Mouse (Mus musculus) hindbrain, embryonic 10.5 days (tissue): ENCODE data around the gene Cldn1. TPM values are rescaled to one million over a fixed set of nuclear protein-coding genes. Genes with fewer than 3 reads are reported as not detected.

Experiments
- DNase-seq: peaks from one replicate; pipeline ENCODE4 v3.0.0-alpha.2; 2017; ENCODE audit warnings: low spot score
- H3K27ac ChIP-seq: fragments of 300-500 bp; sonication (generic); 2 replicates; pipeline ENCODE4 v1.5.1; 2016; ENCODE audit warnings: mild to moderate bottlenecking, moderate library complexity
- H3K27me3 ChIP-seq: fragments of 300-500 bp; sonication (generic); 2 replicates; pipeline ENCODE4 v1.6.1; 2016; ENCODE audit warnings: mild to moderate bottlenecking; ENCODE audit not compliant: poor library complexity, insufficient read depth, severe bottlenecking
- H3K36me3 ChIP-seq: fragments of 300-500 bp; sonication (generic); 2 replicates; pipeline ENCODE4 v1.6.1; 2016; ENCODE audit warnings: mild to moderate bottlenecking, moderate library complexity
- H3K4me1 ChIP-seq: fragments of 300-500 bp; sonication (generic); replicated peaks from 2 replicates; pipeline ENCODE4 v1.6.1; 2016; ENCODE audit warnings: mild to moderate bottlenecking
- H3K4me3 ChIP-seq: fragments of 300-500 bp; sonication (generic); 2 replicates; pipeline ENCODE4 v1.5.1; 2016; ENCODE audit warnings: mild to moderate bottlenecking, moderate library complexity
- H3K9me3 ChIP-seq: fragments of 300-500 bp; sonication (generic); 2 replicates; pipeline ENCODE4 v1.6.1; 2016; ENCODE audit warnings: mild to moderate bottlenecking, moderate library complexity
- WGBS: fragments of 180-500 bp; shearing (Covaris S2); methylation state at CpG from one replicate; pipeline ENCODE4 v1.1.7; 2016; 5-methylcytosine and 5-hydroxymethylcytosine counted together
- polyA plus RNA-seq: library from polyadenylated mRNA; unstranded; fragments of >200 nt; fragmentation: Nextera tagmentation; extraction: Ambion mirVana; gene quantifications from 2 replicates; pipeline ENCODE4 v1.2.1, GENCODE M21; 2016

Gene Cldn1
- polyA plus RNA-seq, 1 experiment from 2014 or later: 8.9 TPM

DNA sequence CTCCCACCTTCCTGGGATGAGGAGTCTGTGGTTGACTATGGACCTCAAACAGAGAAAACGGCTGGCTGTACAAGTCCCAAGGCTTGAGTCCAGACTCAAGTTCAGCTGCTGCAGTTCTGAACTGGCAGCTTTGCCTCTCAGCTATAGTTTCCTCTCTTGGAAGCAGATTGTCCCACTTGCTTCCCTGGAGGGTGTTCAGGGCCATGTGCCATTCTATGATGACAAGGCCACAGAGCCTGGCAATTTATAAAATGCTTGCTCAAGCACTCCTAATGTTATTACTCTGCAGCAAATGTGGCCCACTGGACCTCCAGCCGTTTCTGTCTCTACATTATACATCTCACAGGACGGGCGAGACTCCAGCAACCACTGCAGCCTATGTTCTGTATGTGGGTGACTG lies 12.0 kb downstream of the Cldn1 start:
- H3K27me3 ChIP-seq: no peaks in the 10 kb centered on the region
- H3K36me3 ChIP-seq: no peaks in the 10 kb centered on the region
- H3K9me3 ChIP-seq: no peaks in the 10 kb centered on the region
- H3K27ac ChIP-seq: no peak overlapping the region
- no peak overlapping the region for H3K4me3 ChIP-seq
- no peak for DNase-seq
- H3K4me1 ChIP-seq: peaks cover 6% of the 10 kb centered on the region
- WGBS: 72% methylated on average over 4 of the region's 4 CpGs

DNA sequence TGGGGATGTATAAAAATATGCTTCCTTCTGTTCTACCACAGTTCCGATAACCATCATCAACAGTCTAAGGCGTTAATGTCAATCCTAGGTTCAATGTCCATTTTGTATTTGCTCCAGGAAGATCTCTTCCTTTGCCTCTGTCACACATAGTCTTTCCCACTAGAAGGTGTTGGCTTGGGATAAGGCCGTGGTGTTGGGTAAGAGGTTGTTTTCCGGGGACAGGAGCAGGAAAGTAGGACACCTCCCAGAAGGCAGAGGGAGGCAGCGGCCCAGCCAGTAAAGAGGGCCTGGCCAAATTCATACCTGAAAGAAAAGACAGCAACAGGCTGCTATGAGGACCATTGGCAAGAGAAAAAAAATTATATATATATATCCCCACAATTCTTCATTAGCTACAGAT lies 12.7 kb downstream of the Cldn1 start:
- WGBS: 92% methylated on average over 5 of the region's 5 CpGs
- H3K4me3 ChIP-seq: no peak overlapping the region
- H3K9me3 ChIP-seq: no peaks in the 10 kb centered on the region
- DNase-seq: no peak
- no peak overlapping the region for H3K27ac ChIP-seq
- no peaks in the 10 kb centered on the region for H3K36me3 ChIP-seq
- H3K27me3 ChIP-seq: no peaks in the 10 kb centered on the region
- peaks cover 6% of the 10 kb centered on the region for H3K4me1 ChIP-seq

DNA sequence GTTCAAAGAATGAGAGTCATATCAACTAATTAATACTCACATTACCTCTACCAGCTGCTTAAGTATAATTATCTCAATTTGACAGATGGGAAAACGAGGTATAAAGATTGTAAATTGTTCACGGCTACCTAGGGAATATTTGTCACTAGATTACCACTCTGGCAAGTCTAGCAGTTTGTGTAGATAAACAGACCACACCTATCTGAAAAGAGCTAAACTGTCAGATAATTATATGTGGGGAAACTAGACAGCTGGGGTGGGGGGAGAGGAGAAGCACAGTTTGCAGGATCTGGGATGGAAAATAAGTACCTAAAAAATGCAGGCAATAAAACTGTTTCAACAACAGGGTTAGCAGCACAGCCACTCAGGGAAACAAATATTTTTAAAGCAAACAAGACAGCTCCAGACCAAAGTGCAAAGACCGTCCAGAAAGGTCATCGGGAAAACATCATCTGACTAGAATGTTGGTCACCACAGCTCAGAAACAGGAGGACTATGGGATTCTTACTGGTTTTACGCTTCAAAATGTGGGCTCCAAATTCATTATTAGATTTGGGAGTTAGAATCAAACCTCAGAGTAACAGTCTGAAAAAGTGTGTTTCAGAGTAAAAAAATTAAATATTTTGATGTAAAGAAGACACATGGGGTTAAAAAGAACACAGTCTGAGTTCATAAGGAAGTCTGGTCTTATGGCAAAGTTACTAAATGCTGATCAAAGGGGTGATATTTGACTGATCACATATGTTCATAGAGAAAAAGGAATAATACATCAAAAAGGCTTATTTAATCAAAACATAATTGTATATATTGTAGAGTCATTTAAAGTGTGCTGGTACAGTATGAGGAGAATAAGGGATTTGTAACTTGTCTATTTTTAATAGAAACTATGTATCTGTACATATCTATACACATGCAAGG lies 13.5 kb downstream of the Cldn1 start:
- Histone ChIP-seq H3K27ac (no peak overlapping the region), H3K27me3 (no peaks in the 10 kb centered on the region), H3K9me3 (no peaks in the 10 kb centered on the region), H3K4me1 (peaks cover 6% of the 10 kb centered on the region), H3K4me3 (no peak overlapping the region), H3K36me3 (no peaks in the 10 kb centered on the region)
- WGBS: 80% methylated on average over 5 of the region's 5 CpGs
- DNase-seq: no peak

DNA sequence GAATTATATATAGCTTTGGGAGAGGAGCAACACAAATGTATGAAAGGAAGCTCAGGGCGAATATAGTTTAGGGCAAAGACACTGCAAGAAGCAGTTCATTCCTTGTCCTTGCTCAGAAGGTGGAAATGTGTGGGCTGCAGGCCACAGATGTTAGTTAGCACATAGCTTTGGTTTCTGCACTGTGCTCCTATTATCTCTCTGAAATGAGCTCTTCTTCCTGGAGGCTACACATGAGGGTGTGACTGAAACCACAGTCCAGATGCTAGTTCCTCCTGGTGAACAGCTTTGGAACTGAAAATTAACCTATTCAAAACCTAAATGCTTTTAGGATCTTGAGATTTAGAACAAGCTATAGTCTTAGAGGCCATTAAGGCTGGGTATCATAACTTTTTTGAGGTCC lies 16.1 kb downstream of the Cldn1 start:
- no peak overlapping the region for H3K27ac ChIP-seq
- H3K4me3 ChIP-seq: no peak overlapping the region
- DNase-seq: no peak
- WGBS: 77% methylated on average over 1 of the region's 1 CpGs
- H3K9me3 ChIP-seq: no peaks in the 10 kb centered on the region
- H3K27me3 ChIP-seq: no peaks in the 10 kb centered on the region
- H3K4me1 ChIP-seq: peaks cover 2% of the 10 kb centered on the region
- H3K36me3 ChIP-seq: no peaks in the 10 kb centered on the region

DNA sequence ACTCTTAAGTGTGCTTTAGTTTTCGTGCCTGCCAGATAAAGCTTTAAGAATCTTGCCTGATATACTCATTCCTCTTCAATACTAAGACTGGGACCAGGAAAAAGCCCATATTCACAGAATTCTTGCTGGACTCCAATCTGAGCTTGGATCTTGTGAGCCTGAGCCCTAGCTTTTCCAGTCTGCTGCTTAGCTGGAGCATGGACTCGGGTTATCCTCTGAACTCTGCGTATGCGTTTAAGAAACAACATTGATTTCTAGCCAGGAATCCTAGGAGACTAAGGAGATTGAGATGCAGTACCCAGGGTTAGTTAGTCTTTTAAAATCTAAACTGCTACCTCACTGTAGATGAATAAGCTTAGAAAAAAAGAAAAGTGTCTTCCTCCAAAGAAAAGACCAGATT lies 20.9 kb downstream of the Cldn1 start:
- no peak overlapping the region for H3K4me3 ChIP-seq
- no peak overlapping the region for H3K27ac ChIP-seq
- no peak for DNase-seq
- H3K27me3 ChIP-seq: no peaks in the 10 kb centered on the region
- H3K9me3 ChIP-seq: no peaks in the 10 kb centered on the region
- no peaks in the 10 kb centered on the region for H3K36me3 ChIP-seq
- no peaks in the 10 kb centered on the region for H3K4me1 ChIP-seq
- 92% methylated on average over 4 of the region's 4 CpGs for WGBS

DNA sequence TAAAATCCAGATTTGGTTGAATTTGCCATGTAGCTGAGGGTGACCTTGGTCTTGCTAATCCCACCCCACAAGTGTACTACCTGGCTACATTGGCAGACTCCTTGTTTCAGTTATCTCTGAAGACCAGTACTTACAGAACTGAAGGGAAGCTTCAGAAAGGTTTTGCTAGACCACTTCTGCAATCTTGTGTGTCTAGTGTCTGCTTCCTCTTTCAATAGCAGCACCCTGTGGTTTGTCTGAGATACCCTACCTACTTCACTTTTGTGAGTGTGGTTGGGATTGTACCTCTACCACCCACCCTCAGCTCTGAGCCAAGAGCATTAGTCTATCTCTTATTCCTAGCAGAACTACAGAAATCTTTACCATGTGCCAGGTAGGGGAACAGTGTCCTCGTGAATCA lies 22.8 kb downstream of the Cldn1 start:
- WGBS: 76% methylated on average over 1 of the region's 1 CpGs
- Histone ChIP-seq H3K9me3 (no peaks in the 10 kb centered on the region), H3K27ac (no peak overlapping the region), H3K36me3 (no peaks in the 10 kb centered on the region), H3K4me3 (no peak overlapping the region), H3K4me1 (no peaks in the 10 kb centered on the region), H3K27me3 (no peaks in the 10 kb centered on the region)
- no peak for DNase-seq

DNA sequence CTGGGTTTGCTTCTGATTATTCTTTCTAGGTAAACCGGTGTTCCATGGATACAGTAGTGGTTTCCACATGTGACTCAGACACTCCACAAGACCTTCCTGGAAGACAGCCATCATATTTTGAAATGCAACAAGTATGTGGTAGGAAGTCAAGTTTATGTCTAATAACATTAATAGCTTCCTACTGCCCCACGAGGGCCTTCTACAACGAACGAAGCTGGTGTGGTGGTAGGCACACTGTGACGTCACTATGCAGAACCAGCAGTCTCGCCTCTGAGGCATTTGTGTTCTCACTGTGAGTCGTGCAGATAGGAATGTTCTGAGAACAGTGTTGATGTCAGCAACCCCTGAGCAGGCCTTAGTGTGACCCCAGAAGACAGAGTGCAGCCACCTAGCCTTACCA lies 55.4 kb downstream of the Cldn1 start:
- no peak overlapping the region for H3K27ac ChIP-seq
- H3K4me1 ChIP-seq: no peaks in the 10 kb centered on the region
- no peaks in the 10 kb centered on the region for H3K36me3 ChIP-seq
- no peak overlapping the region for H3K4me3 ChIP-seq
- no peaks in the 10 kb centered on the region for H3K9me3 ChIP-seq
- WGBS: 82% methylated on average over 7 of the region's 7 CpGs
- no peak for DNase-seq
- H3K27me3 ChIP-seq: no peaks in the 10 kb centered on the region

DNA sequence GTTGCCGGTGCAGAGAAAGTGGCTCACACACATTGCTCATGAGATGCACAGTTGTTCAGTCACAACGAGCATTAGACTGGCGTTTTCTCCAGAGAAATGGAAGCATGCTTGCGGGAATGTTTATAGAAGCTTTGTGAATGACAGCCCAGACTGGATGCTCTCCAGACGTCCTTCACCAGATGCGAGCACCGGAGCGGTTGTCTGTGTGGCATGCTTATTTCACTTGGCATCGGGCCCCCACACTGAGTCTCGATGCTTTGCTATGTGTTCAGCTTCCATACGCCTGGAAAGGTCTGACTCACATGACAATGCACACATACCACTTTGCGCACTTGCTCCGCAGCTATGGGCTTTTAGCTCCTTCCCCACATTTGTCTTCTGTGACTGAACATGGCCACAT lies 56.8 kb downstream of the Cldn1 start:
- WGBS: 82% methylated on average over 13 of the region's 13 CpGs
- no peaks in the 10 kb centered on the region for H3K27me3 ChIP-seq
- no peaks in the 10 kb centered on the region for H3K4me1 ChIP-seq
- H3K9me3 ChIP-seq: no peaks in the 10 kb centered on the region
- H3K4me3 ChIP-seq: no peak overlapping the region
- H3K36me3 ChIP-seq: no peaks in the 10 kb centered on the region
- no peak for DNase-seq
- H3K27ac ChIP-seq: no peak overlapping the region

DNA sequence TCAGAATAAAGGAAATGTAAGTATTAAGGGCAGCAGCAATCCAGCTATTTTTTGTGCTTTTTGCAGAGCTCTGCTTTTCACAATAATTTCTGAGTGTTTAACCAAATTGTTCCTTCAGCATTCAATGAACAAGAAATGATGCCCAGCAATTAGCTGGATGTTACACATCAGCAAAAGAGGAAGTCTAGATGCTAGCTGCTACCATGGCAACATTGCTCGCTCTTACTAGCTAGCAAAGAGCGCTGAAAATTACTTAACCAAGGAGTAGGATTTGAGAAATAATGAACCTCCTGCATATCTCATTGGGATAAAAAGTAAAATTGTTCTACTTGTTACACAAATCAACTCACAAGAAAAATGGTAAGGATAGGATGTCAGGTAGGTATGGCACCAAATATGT lies 62.2 kb downstream of the Cldn1 start:
- no peaks in the 10 kb centered on the region for H3K27me3 ChIP-seq
- WGBS: 87% methylated on average over 2 of the region's 2 CpGs
- DNase-seq: no peak
- H3K36me3 ChIP-seq: no peaks in the 10 kb centered on the region
- H3K4me1 ChIP-seq: no peaks in the 10 kb centered on the region
- H3K27ac ChIP-seq: no peak overlapping the region
- H3K9me3 ChIP-seq: no peaks in the 10 kb centered on the region
- no peak overlapping the region for H3K4me3 ChIP-seq

Other genes starting within 250 kb of the Cldn1 start
- gene Cldn16, start 91.3 kb upstream of the Cldn1 start, polyA plus RNA-seq: not detected in 2 replicates
- gene Tmem207, start 154.9 kb upstream of the Cldn1 start, polyA plus RNA-seq: 0.24 TPM in 1 of 2 replicates, not detected in the other
- 3.1 and 3.5 TPM in 2 replicates for gene Il1rap, start 209.9 kb upstream of the Cldn1 start, polyA plus RNA-seq